Mouse (Mus musculus): ENCODE measurements at regions not wholly inside any gene's neighbourhood (a gene's known extent, or its start where the extent isn't known, plus 50 kb on each side); places are given as distances from the start of the nearest gene placed in this dataset.
A peak's percentile ranks its signal among the peaks of the same experiment; 100 is the strongest.

GRCm38 (mm10) chr12:27978257-27978931 lies 573.8 kb downstream of the Dcdc2c start:
- Histone ChIP-seq H3K9ac (replicated peaks; ENCODE audit: low read depth, low read length) (no peak overlapping the region), H3K9me3 (ENCODE audit: control insufficient read depth, low read depth, low read length) (no peaks in the 10 kb centered on the region), H3K4me1 (ENCODE audit: control insufficient read depth, insufficient read depth, low read length) (0 out of 2 replicates have a peak, but pooled peaks cover 5% of the 10 kb centered on the region), H3K36me3 (ENCODE audit: control insufficient read depth, insufficient read depth, low read length) (no peaks in the 10 kb centered on the region), H3K27me3 (ENCODE audit: control insufficient read depth, insufficient read depth, low read length) (no peaks in the 10 kb centered on the region), H3K4me3 (ENCODE audit: low read depth, low read length) (no peak overlapping the region), H3K27ac (ENCODE audit: low read length) (no peak overlapping the region), H3K4me2 (replicated peaks; ENCODE audit: low read depth, low read length) (no peak overlapping the region)
- no peak for ATAC-seq (ENCODE audit: insufficient number of reproducible peaks, insufficient read depth, low FRiP score, low read depth)
- 53% methylated on average over 8 of the region's 8 CpGs for WGBS

- 50% methylated on average over 9 of the region's 9 CpGs for WGBS
- Histone ChIP-seq H3K4me1 (ENCODE audit: control insufficient read depth, insufficient read depth, low read length) (0 out of 2 replicates have a peak, but pooled peaks cover 5% of the 10 kb centered on the region), H3K36me3 (ENCODE audit: control insufficient read depth, insufficient read depth, low read length) (no peaks in the 10 kb centered on the region), H3K4me2 (replicated peaks; ENCODE audit: low read depth, low read length) (no peak overlapping the region), H3K4me3 (ENCODE audit: low read depth, low read length) (no peak overlapping the region), H3K27ac (ENCODE audit: low read length) (no peak overlapping the region), H3K27me3 (ENCODE audit: control insufficient read depth, insufficient read depth, low read length) (no peaks in the 10 kb centered on the region), H3K9me3 (ENCODE audit: control insufficient read depth, low read depth, low read length) (no peaks in the 10 kb centered on the region), H3K9ac (replicated peaks; ENCODE audit: low read depth, low read length) (no peak overlapping the region)
- ATAC-seq (ENCODE audit: insufficient number of reproducible peaks, insufficient read depth, low FRiP score, low read depth): no peak
These were observed 574.5 kb downstream of the Dcdc2c start for GRCm38 (mm10) chr12:27977548-27978256.

- Histone ChIP-seq H3K4me1 (ENCODE audit: control insufficient read depth, insufficient read depth, low read length) (no peaks in the 10 kb centered on the region), H3K4me2 (replicated peaks; ENCODE audit: low read depth, low read length) (no peak overlapping the region), H3K9me3 (ENCODE audit: control insufficient read depth, low read depth, low read length) (no peaks in the 10 kb centered on the region), H3K36me3 (ENCODE audit: control insufficient read depth, insufficient read depth, low read length) (no peaks in the 10 kb centered on the region), H3K4me3 (ENCODE audit: low read depth, low read length) (no peak overlapping the region), H3K9ac (replicated peaks; ENCODE audit: low read depth, low read length) (no peak overlapping the region), H3K27ac (ENCODE audit: low read length) (no peak overlapping the region), H3K27me3 (ENCODE audit: control insufficient read depth, insufficient read depth, low read length) (no peaks in the 10 kb centered on the region)
- 72% methylated on average over 3 of the region's 3 CpGs for WGBS
- no peak for ATAC-seq (ENCODE audit: insufficient number of reproducible peaks, insufficient read depth, low FRiP score, low read depth)
These were observed 589.3 kb downstream of the Dcdc2c start for GRCm38 (mm10) chr12:27962908-27963307.

- H3K9me3 ChIP-seq (ENCODE audit: control insufficient read depth, low read depth, low read length): no peaks in the 10 kb centered on the region
- H3K9ac ChIP-seq (replicated peaks; ENCODE audit: low read depth, low read length): no peak overlapping the region
- H3K4me2 ChIP-seq (replicated peaks; ENCODE audit: low read depth, low read length): no peak overlapping the region
- 30% methylated on average over 6 of the region's 6 CpGs for WGBS
- no peak for ATAC-seq (ENCODE audit: insufficient number of reproducible peaks, insufficient read depth, low FRiP score, low read depth)
- no peaks in the 10 kb centered on the region for H3K4me1 ChIP-seq (ENCODE audit: control insufficient read depth, insufficient read depth, low read length)
- H3K27ac ChIP-seq (ENCODE audit: low read length): no peak overlapping the region
- H3K36me3 ChIP-seq (ENCODE audit: control insufficient read depth, insufficient read depth, low read length): no peaks in the 10 kb centered on the region
- H3K27me3 ChIP-seq (ENCODE audit: control insufficient read depth, insufficient read depth, low read length): no peaks in the 10 kb centered on the region
- H3K4me3 ChIP-seq (ENCODE audit: low read depth, low read length): no peak overlapping the region
These were observed 592.1 kb downstream of the Dcdc2c start for GRCm38 (mm10) chr12:27960064-27960463.

- Histone ChIP-seq H3K9ac (replicated peaks; ENCODE audit: low read depth, low read length) (no peak overlapping the region), H3K4me2 (replicated peaks; ENCODE audit: low read depth, low read length) (no peak overlapping the region), H3K27me3 (ENCODE audit: control insufficient read depth, insufficient read depth, low read length) (no peaks in the 10 kb centered on the region), H3K36me3 (ENCODE audit: control insufficient read depth, insufficient read depth, low read length) (no peaks in the 10 kb centered on the region), H3K4me1 (ENCODE audit: control insufficient read depth, insufficient read depth, low read length) (peaks cover 9% of the 10 kb centered on the region; the same call in 1 of the 2 replicates), H3K27ac (ENCODE audit: low read length) (no peak overlapping the region), H3K4me3 (ENCODE audit: low read depth, low read length) (no peak overlapping the region), H3K9me3 (ENCODE audit: control insufficient read depth, low read depth, low read length) (no peaks in the 10 kb centered on the region)
- 53% methylated on average over 3 of the region's 3 CpGs for WGBS
- ATAC-seq (ENCODE audit: insufficient number of reproducible peaks, insufficient read depth, low FRiP score, low read depth): no peak
These were observed 604.6 kb downstream of the Dcdc2c start for GRCm38 (mm10) chr12:27947646-27948045.

GRCm38 (mm10) chr12:27946866-27947459 lies 604.6 kb upstream of the Sox11 start:
- Histone ChIP-seq H3K9me3 (ENCODE audit: control insufficient read depth, low read depth, low read length) (no peaks in the 10 kb centered on the region), H3K9ac (replicated peaks; ENCODE audit: low read depth, low read length) (no peak overlapping the region), H3K4me2 (replicated peaks; ENCODE audit: low read depth, low read length) (no peak overlapping the region), H3K4me1 (ENCODE audit: control insufficient read depth, insufficient read depth, low read length) (peaks cover 9% of the 10 kb centered on the region; the same call in 1 of the 2 replicates), H3K27ac (ENCODE audit: low read length) (peak overlapping the region; percentile 10; the same call in 1 of the 2 replicates), H3K36me3 (ENCODE audit: control insufficient read depth, insufficient read depth, low read length) (no peaks in the 10 kb centered on the region), H3K4me3 (ENCODE audit: low read depth, low read length) (no peak overlapping the region), H3K27me3 (ENCODE audit: control insufficient read depth, insufficient read depth, low read length) (no peaks in the 10 kb centered on the region)
- ATAC-seq (ENCODE audit: insufficient number of reproducible peaks, insufficient read depth, low FRiP score, low read depth): no peak
- WGBS: 23% methylated on average over 7 of the region's 7 CpGs

GRCm38 (mm10) chr12:27945411-27945810 lies 603.0 kb upstream of the Sox11 start:
- no peaks in the 10 kb centered on the region for H3K9me3 ChIP-seq (ENCODE audit: control insufficient read depth, low read depth, low read length)
- H3K27ac ChIP-seq (ENCODE audit: low read length): no peak overlapping the region
- no peak overlapping the region for H3K4me2 ChIP-seq (replicated peaks; ENCODE audit: low read depth, low read length)
- ATAC-seq (ENCODE audit: insufficient number of reproducible peaks, insufficient read depth, low FRiP score, low read depth): no peak
- no peaks in the 10 kb centered on the region for H3K27me3 ChIP-seq (ENCODE audit: control insufficient read depth, insufficient read depth, low read length)
- H3K36me3 ChIP-seq (ENCODE audit: control insufficient read depth, insufficient read depth, low read length): no peaks in the 10 kb centered on the region
- 29% methylated on average over 2 of the region's 2 CpGs for WGBS
- no peak overlapping the region for H3K4me3 ChIP-seq (ENCODE audit: low read depth, low read length)
- peaks cover 9% of the 10 kb centered on the region; the same call in 1 of the 2 replicates for H3K4me1 ChIP-seq (ENCODE audit: control insufficient read depth, insufficient read depth, low read length)
- no peak overlapping the region for H3K9ac ChIP-seq (replicated peaks; ENCODE audit: low read depth, low read length)

GRCm38 (mm10) chr12:27941053-27941452 lies 598.7 kb upstream of the Sox11 start:
- Histone ChIP-seq H3K4me2 (replicated peaks; ENCODE audit: low read depth, low read length) (no peak overlapping the region), H3K27me3 (ENCODE audit: control insufficient read depth, insufficient read depth, low read length) (no peaks in the 10 kb centered on the region), H3K36me3 (ENCODE audit: control insufficient read depth, insufficient read depth, low read length) (no peaks in the 10 kb centered on the region), H3K9ac (replicated peaks; ENCODE audit: low read depth, low read length) (no peak overlapping the region), H3K9me3 (ENCODE audit: control insufficient read depth, low read depth, low read length) (no peaks in the 10 kb centered on the region; the same call in 1 of the 2 replicates), H3K4me3 (ENCODE audit: low read depth, low read length) (no peak overlapping the region), H3K4me1 (ENCODE audit: control insufficient read depth, insufficient read depth, low read length) (no peaks in the 10 kb centered on the region), H3K27ac (ENCODE audit: low read length) (no peak overlapping the region)
- 65% methylated on average over 1 of the region's 1 CpGs for WGBS
- ATAC-seq (ENCODE audit: insufficient number of reproducible peaks, insufficient read depth, low FRiP score, low read depth): no peak
